In the genomic region with DNA sequence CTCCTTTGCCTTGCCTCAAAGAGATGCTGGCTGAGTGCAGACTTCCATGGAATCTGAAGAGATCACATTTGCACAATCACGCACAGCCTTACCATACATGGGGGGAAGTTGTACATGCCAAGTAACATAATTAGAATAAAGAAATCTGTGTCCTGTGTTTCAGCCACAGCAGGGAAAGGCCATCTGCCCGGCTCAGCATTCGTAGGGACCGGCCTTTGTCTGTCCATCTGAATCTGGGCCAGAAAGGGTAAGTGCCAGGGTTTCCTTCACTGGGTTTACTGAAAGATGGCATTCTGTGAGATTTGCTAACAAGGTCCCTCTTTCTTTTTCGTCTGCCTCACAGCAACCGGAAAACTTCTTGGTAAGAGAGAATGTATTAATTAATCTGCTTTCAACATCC, we compare ENCODE assay signal across 11 mouse cellular contexts.
DNase-seq lines count a peak whose midpoint lies in the region; ATAC-seq lines count a peak whose summit lies in the region.
"Had no signal": no experiment of that assay in that cellular context is flagged by ENCODE, and none has a peak within 500 bp of the region (broad histone marks: within the 10 kb centered on the region; RNA-seq: fewer than 3 reads in every experiment).

No protein-coding gene starts in this region.

- peak; percentile 67; the same call in 1 of the 2 replicates for ATAC-seq in hindbrain, embryonic 12.5 days (ENCODE audit: low FRiP score)
- ATAC-seq: intestine, embryonic 16.5 days had no signal

- no peaks in the 10 kb centered on the region for H3K27me3 ChIP-seq in hindbrain, embryonic 12.5 days
- H3K27me3 ChIP-seq in hindbrain, embryonic 10.5 days (ENCODE audit: insufficient read depth, poor library complexity, severe bottlenecking), result no peaks in the 10 kb centered on the region
- H3K27me3 ChIP-seq: limb, embryonic 12.5 days had no signal

- H3K36me3 ChIP-seq in hindbrain, embryonic 12.5 days, result no peaks in the 10 kb centered on the region
- no peaks in the 10 kb centered on the region for H3K36me3 ChIP-seq in hindbrain, embryonic 10.5 days
- H3K36me3 ChIP-seq: limb, embryonic 12.5 days had no signal

- WGBS in hindbrain, embryonic 12.5 days, result 62% methylated on average over 6 of the region's 6 CpGs
- WGBS in hindbrain, embryonic 10.5 days, result 75% methylated on average over 6 of the region's 6 CpGs

- no peak overlapping the region for H3K27ac ChIP-seq in hindbrain, embryonic 12.5 days
- H3K27ac ChIP-seq in hindbrain, embryonic 10.5 days, result no peak overlapping the region
- H3K27ac ChIP-seq: limb, embryonic 12.5 days had no signal

- no peak for DNase-seq in hindbrain, embryonic 10.5 days (ENCODE audit: low spot score)
- DNase-seq in cerebellum, postnatal 25 days, result peak; percentile 86 to 92
- DNase-seq in layer of hippocampus, adult 9-10 months (ENCODE audit: low spot score), result peak; percentile 26
- DNase-seq in right cerebral cortex, adult 2 months (ENCODE audit: low spot score in 2 of 2), result peak; percentile 13 to 46
- DNase-seq in ovary, adult 18-20 months (ENCODE audit: low spot score), result no peak
- no peak for DNase-seq in T-cell, adult 2 months (ENCODE audit: low spot score)
- no peak for DNase-seq in embryo, embryonic 9.5 days (ENCODE audit: extremely low spot score)
- DNase-seq: gastrocnemius, postnatal 10 days had no signal

- no peaks in the 10 kb centered on the region for H3K9me3 ChIP-seq in hindbrain, embryonic 12.5 days (replicated peaks)
- no peaks in the 10 kb centered on the region for H3K9me3 ChIP-seq in hindbrain, embryonic 10.5 days
- H3K9me3 ChIP-seq: limb, embryonic 12.5 days had no signal

- H3K4me2 ChIP-seq in hindbrain, embryonic 12.5 days (replicated peaks), result no peak overlapping the region
- H3K4me2 ChIP-seq: limb, embryonic 12.5 days had no signal

- 0 out of 2 replicates have a peak, but pooled peaks cover 5% of the 10 kb centered on the region for H3K4me1 ChIP-seq in hindbrain, embryonic 12.5 days
- H3K4me1 ChIP-seq in hindbrain, embryonic 10.5 days (replicated peaks), result peaks cover 8% of the 10 kb centered on the region

- H3K9ac ChIP-seq in hindbrain, embryonic 12.5 days, result no peak overlapping the region
- H3K9ac ChIP-seq: limb, embryonic 12.5 days had no signal

- H3K4me3 ChIP-seq in hindbrain, embryonic 12.5 days, result no peak overlapping the region
- H3K4me3 ChIP-seq in hindbrain, embryonic 10.5 days, result no peak overlapping the region
- H3K4me3 ChIP-seq: limb, embryonic 12.5 days had no signal

Comparison
In these comparisons a context has a peak if more than half of its experiments do, and no peak if none do; other contexts are left out.
1. DNase-seq: peak in cerebellum, postnatal 25 days (2 of 2), layer of hippocampus, adult 9-10 months (single experiment) and right cerebral cortex, adult 2 months (2 of 2); none in hindbrain, embryonic 10.5 days (single experiment), ovary, adult 18-20 months (single experiment), T-cell, adult 2 months (single experiment) and embryo, embryonic 9.5 days (single experiment).